Mouse (Mus musculus) layer of hippocampus, adult 2 months (tissue): ENCODE results near the gene Olfr1211. TPM values are rescaled to one million over a fixed set of nuclear protein-coding genes. Genes with fewer than 3 reads are reported as not detected.

Source experiments
- DNase-seq, 2 experiments: peaks; one replicate each; pipeline ENCODE4 v3.0.0; 2022; ENCODE audit warnings: low spot score in 2 of 2
- H3K27ac ChIP-seq: fragments of 200-600 bp; 2 replicates; pipeline ENCODE4 v1.8.1; 2022
- H3K4me3 ChIP-seq: fragments of 200-600 bp; 2 replicates; pipeline ENCODE4 v1.8.1; 2022; ENCODE audit warnings: mild to moderate bottlenecking
- CTCF ChIP-seq: fragments of 200-600 bp; conservative IDR thresholded peaks from 2 replicates; pipeline ENCODE4 v1.8.1; 2022; ENCODE audit warnings: antibody characterized with exemption, mild to moderate bottlenecking, moderate library complexity
- long read RNA-seq, 2 experiments: library from polyadenylated mRNA; stranded (forward); transcript quantifications; one replicate each; pipeline ENCODE4 v2.0.0; 2021; ENCODE audit warnings: borderline mapping rate in 2 of 2
- total RNA-seq, 2 experiments: library from RNA; stranded (reverse); gene quantifications; 2 replicates each; pipeline ENCODE4 v1.2.3; 2021

Gene Olfr1211
- not detected for total RNA-seq
- long read RNA-seq, experiment 1, result 0 reads
- long read RNA-seq, experiment 2, result 0 reads

- no peak within 1 kb of the TSS for H3K27ac ChIP-seq
- no peak for TF ChIP-seq CTCF
- no peak within 1 kb of the TSS for H3K4me3 ChIP-seq
- no peak for DNase-seq
Measured at GRCm38 (mm10) chr2:88938011-88938410, at the start of gene Olfr1211. Gene Olfr1211 (minus strand): TSS chr2:88938111.

DNA sequence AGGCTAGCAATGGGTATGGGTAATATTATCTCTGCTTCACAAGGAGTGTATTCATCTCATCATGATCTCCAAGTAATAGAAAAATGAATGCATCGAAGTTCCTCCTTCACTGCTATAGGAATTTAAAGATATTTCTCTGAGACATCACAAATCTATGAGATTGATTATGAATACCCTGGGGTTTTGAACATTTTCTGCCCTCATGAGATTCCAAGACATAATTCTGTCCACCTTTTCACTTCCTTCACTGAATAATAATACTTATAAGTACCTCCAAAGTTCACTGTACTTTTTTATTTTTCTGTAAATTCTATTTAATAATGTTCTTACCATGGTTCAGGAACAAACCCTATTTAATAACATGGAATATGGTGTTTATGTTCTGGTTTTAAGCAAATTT lies 42.3 kb upstream of the Olfr1211 start, which contains the start of gene Gm13762:
Gm13762 (minus strand) TSS at position 101 of the 400 bp plus-strand sequence.
- H3K27ac ChIP-seq, result no peak within 1 kb of the TSS
- DNase-seq, result no peak
- TF ChIP-seq CTCF, result no peak
- H3K4me3 ChIP-seq, result no peak within 1 kb of the TSS

DNA sequence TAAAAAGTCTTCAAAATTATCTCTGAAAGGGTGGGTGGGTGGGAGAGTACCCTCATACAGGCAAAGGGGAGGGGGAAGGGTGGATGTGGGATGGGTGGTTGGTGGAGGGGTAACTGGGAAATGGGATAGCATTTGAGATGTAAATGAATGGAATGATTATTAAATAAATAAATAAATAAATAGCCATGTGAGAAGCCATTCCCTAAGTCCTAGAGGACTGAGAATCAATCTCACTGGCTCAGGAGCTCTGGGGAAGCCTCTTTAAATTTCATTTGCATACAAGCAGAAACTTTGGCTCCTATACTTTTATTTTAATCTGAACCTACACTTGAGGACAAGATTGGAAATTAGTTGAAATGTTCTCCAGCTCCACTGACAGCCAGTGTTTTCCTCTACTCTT lies 15.8 kb upstream of the Olfr1211 start, which contains the start of gene Olfr1212:
Olfr1212 (plus strand) TSS at position 301 of the 400 bp plus-strand sequence.
- no peak for TF ChIP-seq CTCF
- Histone ChIP-seq H3K4me3 (no peak within 1 kb of the TSS), H3K27ac (no peak within 1 kb of the TSS)
- DNase-seq, result no peak

- DNase-seq, result no peak
- Histone ChIP-seq H3K27ac (no peak within 1 kb of the TSS), H3K4me3 (no peak within 1 kb of the TSS)
- TF ChIP-seq CTCF, result no peak
Measured at GRCm38 (mm10) chr2:88915057-88915456, 22.9 kb downstream of the Olfr1211 start, which contains the start of gene Olfr1209. Gene Olfr1209 (minus strand): TSS chr2:88915157.

GRCm38 (mm10) chr2:88902211-88902610 lies 35.7 kb downstream of the Olfr1211 start, which contains the start of gene Olfr1208:
Gene Olfr1208 (minus strand): TSS chr2:88902311.
- no peak within 1 kb of the TSS for H3K4me3 ChIP-seq
- H3K27ac ChIP-seq, result no peak within 1 kb of the TSS
- no peak for TF ChIP-seq CTCF
- no peak for DNase-seq

Other genes with a start within 250 kb of the Olfr1211 start
- not detected for gene Olfr1195, start 248.9 kb downstream of the Olfr1211 start, total RNA-seq
- gene Olfr1196, start 233.5 kb downstream of the Olfr1211 start, total RNA-seq, result not detected
- gene Olfr1197, start 205.7 kb downstream of the Olfr1211 start, total RNA-seq, result not detected
- not detected for gene Olfr1198, start 186.7 kb downstream of the Olfr1211 start, total RNA-seq
- not detected for gene Olfr1199, start 177.6 kb downstream of the Olfr1211 start, total RNA-seq
- not detected for gene Olfr1200, start 167.6 kb downstream of the Olfr1211 start, total RNA-seq
- gene Olfr1201, start 145.1 kb downstream of the Olfr1211 start, total RNA-seq, result not detected
- not detected for gene Olfr1202, start 123.6 kb downstream of the Olfr1211 start, total RNA-seq
- not detected for gene Olfr1205, start 108.4 kb downstream of the Olfr1211 start, total RNA-seq
- not detected for gene Olfr1204, start 88.8 kb downstream of the Olfr1211 start, total RNA-seq
- not detected for gene Olfr1206, start 74.9 kb downstream of the Olfr1211 start, total RNA-seq
- not detected for gene Olfr1208, start 35.8 kb downstream of the Olfr1211 start, total RNA-seq
- not detected for gene Olfr1209, start 23.0 kb downstream of the Olfr1211 start, total RNA-seq
- not detected for gene Olfr1212, start 15.9 kb upstream of the Olfr1211 start, total RNA-seq
- gene Gm13762, start 42.2 kb upstream of the Olfr1211 start, total RNA-seq, result not detected
- gene Olfr1214, start 54.5 kb upstream of the Olfr1211 start, total RNA-seq, result not detected
- not detected for gene Olfr1215, start 68.9 kb upstream of the Olfr1211 start, total RNA-seq
- gene Olfr1216, start 80.2 kb upstream of the Olfr1211 start, total RNA-seq, result not detected
- not detected for gene Olfr1217, start 94.0 kb upstream of the Olfr1211 start, total RNA-seq
- gene Olfr1218, start 123.1 kb upstream of the Olfr1211 start, total RNA-seq, result not detected
- gene Olfr1219, start 145.4 kb upstream of the Olfr1211 start, total RNA-seq, result not detected
- gene Olfr1220, start 168.7 kb upstream of the Olfr1211 start, total RNA-seq, result not detected
- gene Olfr1221, start 179.2 kb upstream of the Olfr1211 start, total RNA-seq, result not detected
- gene Olfr1222, start 194.9 kb upstream of the Olfr1211 start, total RNA-seq, result not detected
- not detected for gene Olfr1223, start 213.4 kb upstream of the Olfr1211 start, total RNA-seq
- gene Olfr1224-ps1, start 226.0 kb upstream of the Olfr1211 start, total RNA-seq, result not detected
- gene Olfr1225, start 236.6 kb upstream of the Olfr1211 start, total RNA-seq, result not detected